Mouse (Mus musculus) left cerebral cortex, adult 9 months (tissue): Measurements from ENCODE around the gene Tmem53.
"Not testable (repeated sequence)": the region's sequence is repeated elsewhere in the genome, so short reads cannot be mapped to it uniquely, and the experiment has no call there.

Experiments used
- DNase-seq, 2 experiments: peaks; one replicate each; pipeline ENCODE4 v3.0.0; 2022; ENCODE audit warnings: low spot score in 2 of 2

The Tmem53 gene

DNA sequence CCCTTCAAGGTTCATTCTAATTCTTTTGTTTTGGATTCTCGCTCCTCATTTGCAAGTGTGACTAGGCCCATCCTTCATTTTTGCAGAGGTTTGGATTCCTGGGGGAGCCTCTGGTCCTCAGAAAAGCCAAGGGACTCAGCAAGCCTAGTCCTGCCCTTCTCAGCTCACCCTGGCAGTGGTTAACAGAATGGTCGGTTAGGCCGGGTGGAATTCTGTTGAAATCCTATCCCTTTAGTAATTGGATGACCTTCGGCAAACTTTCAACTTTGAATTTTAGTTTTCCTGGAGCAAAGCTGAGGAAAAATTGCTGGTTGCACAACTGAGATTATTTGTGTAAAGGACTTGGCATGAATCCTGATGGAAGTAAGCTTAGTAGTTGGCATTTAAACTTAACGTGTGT is 600 bp downstream of the Tmem53 start:
- no peak for DNase-seq

DNA sequence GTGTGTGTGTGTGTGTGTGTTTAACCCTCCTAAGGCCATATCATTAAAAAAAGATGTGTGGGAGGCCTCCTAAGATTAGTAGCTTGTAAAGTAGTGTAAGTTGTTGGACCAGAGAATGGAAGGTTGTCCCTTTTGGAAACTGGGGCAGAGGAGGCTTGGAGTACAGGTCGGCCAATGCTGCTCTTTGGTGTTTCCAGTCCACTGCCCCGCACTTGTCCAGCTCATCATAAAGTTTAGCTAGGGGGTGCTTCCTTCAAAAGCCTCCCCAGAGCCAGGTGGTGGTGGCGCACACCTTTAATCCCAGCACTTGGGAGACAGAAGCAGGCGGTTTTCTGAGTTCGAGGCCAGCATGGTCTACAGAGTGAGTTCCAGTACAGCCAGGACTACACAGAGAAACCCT is 1.0 kb downstream of the Tmem53 start:
- no peak for DNase-seq

GRCm38 (mm10) chr4:117253218-117254016 is 1.7 kb downstream of the Tmem53 start:
- no peak for DNase-seq

GRCm38 (mm10) chr4:117254017-117254627 is 2.4 kb downstream of the Tmem53 start:
- no peak for DNase-seq

GRCm38 (mm10) chr4:117254672-117255071 is 2.9 kb downstream of the Tmem53 start:
- no peak for DNase-seq

GRCm38 (mm10) chr4:117259909-117260308 is 8.2 kb downstream of the Tmem53 start:
- DNase-seq, result not testable (repeated sequence)

DNA sequence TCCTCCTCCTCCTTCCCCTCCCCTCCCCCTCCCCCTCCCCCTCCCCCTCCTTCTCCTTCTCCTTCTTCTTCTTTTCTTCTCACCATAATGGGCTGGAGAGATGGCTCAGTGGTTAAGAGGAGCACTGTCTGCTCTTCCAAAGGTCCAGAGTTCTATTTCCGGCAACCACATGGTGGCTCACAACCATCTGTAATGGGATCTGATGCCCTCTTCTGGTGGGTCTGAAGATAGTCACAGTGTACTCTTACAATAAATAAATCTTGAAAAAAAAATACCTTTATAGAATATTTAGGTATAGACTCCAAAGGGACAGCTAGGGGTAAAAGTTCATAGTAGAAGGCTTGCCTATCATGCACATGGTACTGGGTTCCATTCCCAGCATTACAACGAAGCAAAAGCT is 9.5 kb downstream of the Tmem53 start:
- no peak for DNase-seq

DNA sequence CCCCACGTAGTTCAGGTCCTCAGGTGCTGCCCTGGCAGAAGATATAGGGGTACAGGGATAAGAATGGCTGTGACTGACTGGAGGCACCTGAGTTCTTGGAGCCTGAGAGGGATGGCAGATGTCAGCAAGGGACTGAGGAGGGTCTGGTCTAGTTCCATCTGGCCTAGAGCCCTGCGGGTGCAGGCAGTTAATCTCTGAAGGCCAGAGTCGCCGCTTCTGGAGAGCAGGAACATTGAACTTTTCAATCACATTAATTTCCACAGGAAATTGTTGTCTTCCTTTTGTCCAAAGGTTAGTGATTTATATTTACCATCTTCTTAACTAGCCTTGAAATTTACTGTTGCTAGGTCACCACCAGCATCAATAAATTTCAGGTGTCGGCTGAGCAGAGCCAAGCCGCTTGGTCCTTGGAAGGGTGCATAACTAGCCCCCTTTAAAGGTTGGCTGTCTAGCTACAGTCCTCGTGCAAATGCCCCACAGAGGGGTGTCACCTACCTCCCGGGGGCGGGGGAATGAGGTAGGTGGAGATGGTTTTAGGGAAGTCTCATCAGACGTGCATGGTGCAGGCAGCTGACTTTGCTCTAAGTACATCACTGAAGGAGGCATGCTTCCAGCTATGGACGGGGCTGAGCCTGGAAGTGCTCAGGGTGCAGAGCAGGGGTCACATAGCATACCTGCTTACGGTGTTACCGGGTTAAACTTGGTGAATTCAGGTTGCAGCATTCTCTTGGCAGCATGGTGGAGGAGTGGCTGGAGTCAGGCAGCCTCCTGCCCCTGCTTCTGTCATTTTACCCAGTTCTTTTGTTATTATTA is 10.6 kb downstream of the Tmem53 start:
- no peak for DNase-seq

GRCm38 (mm10) chr4:117262987-117263386 is 11.2 kb downstream of the Tmem53 start:
- no peak for DNase-seq

DNA sequence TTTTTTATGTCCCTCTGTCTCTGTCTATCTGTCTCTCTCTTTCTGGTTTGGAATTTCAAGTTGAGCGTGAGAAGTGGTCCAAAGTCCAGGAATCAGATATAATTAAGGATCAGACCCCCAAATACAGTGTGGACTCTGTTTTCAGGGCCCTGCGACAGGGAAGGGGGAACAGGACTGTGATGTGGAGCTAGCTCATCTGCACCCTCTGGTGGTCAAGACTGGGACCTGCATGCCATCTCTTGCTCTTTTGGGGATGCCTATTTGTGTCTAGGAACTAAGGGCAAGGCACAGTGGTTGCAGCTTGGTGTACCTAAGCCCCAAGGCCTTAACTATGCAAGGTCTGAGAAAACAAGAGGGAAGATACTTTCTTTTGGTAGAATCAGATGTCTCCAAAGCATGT is 15.5 kb downstream of the Tmem53 start:
- peak in 1 of 2 experiments; percentile 90 for DNase-seq

GRCm38 (mm10) chr4:117267831-117268437 is 16.2 kb downstream of the Tmem53 start:
- DNase-seq, result no peak

DNA sequence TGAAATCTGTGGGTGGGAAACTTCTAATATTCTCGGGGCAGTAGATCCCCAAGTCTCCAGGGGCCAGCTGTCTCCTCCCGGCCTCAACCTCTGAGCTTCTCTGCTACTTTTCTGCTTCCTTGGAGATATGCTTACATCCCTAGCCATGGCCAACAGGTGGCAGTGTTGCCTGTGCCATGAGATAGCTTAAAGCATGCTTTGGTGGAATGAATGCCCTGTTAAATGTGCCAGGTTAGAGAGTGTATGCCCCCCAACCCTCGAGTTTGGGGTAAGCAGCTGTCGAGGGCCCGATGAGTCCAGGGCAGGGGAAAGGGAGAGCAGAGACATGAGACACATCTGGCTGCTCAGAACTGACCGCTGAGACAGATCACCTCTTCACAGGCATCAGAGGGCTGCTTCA is 18.5 kb downstream of the Tmem53 start:
- DNase-seq, result peak in 1 of 2 experiments; percentile 81

DNA sequence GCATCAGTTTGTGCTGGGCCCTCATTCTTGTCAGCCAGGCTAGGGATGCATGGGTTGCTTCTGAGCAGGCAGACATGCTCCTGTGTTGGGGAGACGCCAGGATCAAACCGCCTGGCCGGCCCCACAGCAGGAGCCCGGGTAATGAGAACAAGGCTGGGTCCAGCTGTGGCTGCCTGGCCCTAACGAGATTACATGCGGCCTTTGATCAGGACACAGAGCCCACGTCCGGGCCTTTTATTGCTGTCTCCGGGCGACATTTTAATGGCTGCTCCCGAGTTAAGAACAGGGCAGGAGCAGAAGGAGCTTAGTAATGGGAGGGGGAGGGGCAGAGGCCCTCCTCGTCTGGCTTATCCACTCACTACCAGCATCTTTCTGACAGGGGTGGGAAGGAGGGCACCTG is 20.7 kb downstream of the Tmem53 start:
- DNase-seq, result no peak

DNA sequence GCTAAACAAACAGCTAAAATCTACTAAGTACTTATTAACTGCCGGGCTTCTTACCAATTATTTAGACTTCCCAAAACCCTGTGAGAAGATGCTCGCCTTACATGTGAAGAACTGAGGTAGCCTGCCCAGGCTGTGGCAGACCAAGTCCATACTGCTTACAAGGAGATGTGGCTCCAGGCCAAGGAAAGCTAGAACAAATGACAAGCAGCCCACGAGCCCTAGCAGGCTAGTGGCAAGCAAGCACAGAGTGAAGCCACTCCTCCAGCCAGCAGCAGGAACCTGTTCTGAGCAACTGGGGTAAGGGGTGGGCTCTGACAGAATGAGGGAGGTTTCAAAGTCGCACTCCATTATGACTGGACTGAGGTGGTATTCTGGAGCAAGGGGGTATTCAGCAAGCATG is 23.0 kb downstream of the Tmem53 start:
- DNase-seq, result no peak

- DNase-seq, result no peak
Measured at GRCm38 (mm10) chr4:117276281-117276711, 24.5 kb downstream of the Tmem53 start.

GRCm38 (mm10) chr4:117277021-117277420 is 25.3 kb downstream of the Tmem53 start:
- no peak for DNase-seq

GRCm38 (mm10) chr4:117277687-117278086 is 25.9 kb downstream of the Tmem53 start:
- DNase-seq, result no peak

DNA sequence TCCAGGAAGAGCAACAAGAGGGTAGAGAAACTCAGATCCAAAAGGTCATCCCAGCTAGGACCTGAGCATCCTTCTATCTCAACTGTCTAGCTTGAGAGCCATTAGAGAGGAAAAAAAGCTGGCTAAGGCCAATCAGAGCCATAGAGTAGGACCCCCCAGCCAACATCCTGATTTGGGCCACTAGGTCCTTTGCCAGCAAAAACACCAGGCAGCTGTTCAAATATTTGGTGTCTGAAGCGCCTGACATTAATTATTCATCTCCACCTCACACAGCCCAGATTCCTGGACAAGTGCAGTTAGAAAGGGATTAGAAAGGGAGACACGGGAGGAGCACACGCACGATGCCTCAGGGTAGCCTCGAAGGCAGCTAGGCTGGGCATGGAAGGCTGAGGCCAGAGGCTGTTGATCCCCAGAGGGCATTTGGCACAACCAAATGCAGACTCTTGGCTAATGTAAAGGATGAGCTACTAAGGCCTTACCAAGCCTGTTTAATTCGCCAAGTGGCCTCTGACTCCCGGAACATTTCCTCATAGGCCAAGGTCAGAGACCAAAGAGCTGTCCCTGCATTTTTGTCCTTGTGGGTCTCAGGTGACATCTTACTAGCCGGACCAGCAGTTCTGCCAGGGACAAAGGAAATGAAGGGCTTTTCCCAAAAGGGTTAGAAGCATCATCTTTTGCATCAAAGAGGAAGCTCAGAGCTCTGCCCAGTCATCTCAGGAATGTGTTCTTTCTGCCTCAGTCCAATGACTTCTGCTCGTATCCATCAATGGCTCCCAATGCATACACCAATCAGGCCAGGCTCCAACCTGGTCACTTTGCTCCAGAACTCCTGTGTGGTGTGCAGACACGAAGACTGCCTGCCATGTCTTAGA is 26.9 kb downstream of the Tmem53 start:
- DNase-seq, result no peak

- no peak for DNase-seq
Measured at GRCm38 (mm10) chr4:117279253-117279642, 27.5 kb downstream of the Tmem53 start.

DNA sequence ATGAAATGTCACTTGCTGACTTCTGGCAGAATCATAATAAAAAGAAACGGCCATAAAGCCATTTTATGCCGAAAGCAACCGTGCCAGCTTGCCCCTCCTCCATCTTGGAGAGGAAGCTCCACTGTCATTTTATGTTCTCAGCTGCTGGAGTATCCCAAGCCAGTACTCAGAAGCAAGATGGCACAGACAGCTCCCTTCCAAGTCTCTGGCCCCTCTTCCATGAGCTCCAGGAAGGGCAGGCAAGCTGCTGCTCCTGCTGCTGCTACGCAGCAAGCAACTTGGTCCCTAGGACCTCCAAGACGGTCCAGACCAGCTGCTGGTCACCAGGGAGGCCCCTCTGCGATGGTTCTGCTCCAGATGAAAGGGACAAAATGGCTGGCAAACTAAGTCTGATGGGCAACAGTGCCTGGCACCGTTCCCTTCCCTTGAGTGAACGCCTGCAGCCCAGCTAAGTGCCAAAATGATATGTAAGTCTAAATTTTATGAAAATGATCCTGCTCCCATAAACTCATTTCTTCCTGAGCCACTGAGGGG is 28.7 kb downstream of the Tmem53 start:
- no peak for DNase-seq
